Mouse (Mus musculus) heart, embryonic 16.5 days (tissue): ENCODE results near the gene Acadvl. TPM values are rescaled to one million over a fixed set of nuclear protein-coding genes. Genes with fewer than 3 reads are reported as not detected.

Experiments
- ATAC-seq: fragments of 200-750 bp; cut with Nextera tagmentation; replicated peaks from 2 replicates; pipeline ENCODE4 v1.8.0; 2017; ENCODE audit warnings: moderate number of reproducible peaks; ENCODE audit not compliant: insufficient read depth, low FRiP score; ENCODE audit errors: extremely low read depth
- H3K27ac ChIP-seq: fragments of 300-500 bp; sonication (generic); 2 replicates; pipeline ENCODE4 v1.5.1; 2014; ENCODE audit warnings: mild to moderate bottlenecking, low read length, control low read depth, moderate library complexity
- H3K27me3 ChIP-seq: fragments of 300-500 bp; sonication (generic); 2 replicates; pipeline ENCODE4 v1.6.1; 2014; ENCODE audit warnings: low read length, mixed read lengths; ENCODE audit not compliant: control insufficient read depth, insufficient read depth
- H3K36me3 ChIP-seq: fragments of 300-500 bp; sonication (generic); 2 replicates; pipeline ENCODE4 v1.6.1; 2014; ENCODE audit not compliant: control insufficient read depth, insufficient read depth
- H3K4me1 ChIP-seq: fragments of 300-500 bp; sonication (generic); 2 replicates; pipeline ENCODE4 v1.6.1; 2014; ENCODE audit warnings: low read length, mixed read lengths; ENCODE audit not compliant: control insufficient read depth, insufficient read depth
- H3K4me2 ChIP-seq: fragments of 300-500 bp; sonication (generic); 2 replicates; pipeline ENCODE4 v1.6.1; 2014; ENCODE audit warnings: low read depth, mild to moderate bottlenecking, control low read depth, low read length
- H3K4me3 ChIP-seq: fragments of 300-500 bp; sonication (generic); 2 replicates; pipeline ENCODE4 v1.5.1; 2014; ENCODE audit warnings: mild to moderate bottlenecking, control low read depth, low read length
- H3K9ac ChIP-seq: fragments of 300-500 bp; sonication (generic); 2 replicates; pipeline ENCODE4 v1.6.1; 2014; ENCODE audit warnings: low read length, control low read depth
- H3K9me3 ChIP-seq: fragments of 300-500 bp; sonication (generic); replicated peaks from 2 replicates; pipeline ENCODE4 v1.6.1; 2016; ENCODE audit warnings: low read length; ENCODE audit not compliant: control insufficient read depth
- WGBS: fragments of 180-500 bp; shearing (Covaris S2); extraction: QIAGEN DNeasy Blood & Tissue Kit; methylation state at CpG from one replicate; pipeline ENCODE4 v1.1.7; 2014; 5-methylcytosine and 5-hydroxymethylcytosine counted together
- polyA plus RNA-seq: library from polyadenylated mRNA; unstranded; fragments of >200 nt; fragmentation: Nextera tagmentation; extraction: Ambion mirVana; gene quantifications from 2 replicates; pipeline ENCODE4 v1.2.1, GENCODE M21; 2015

Gene Acadvl
- polyA plus RNA-seq, 1 experiment from 2014 or later, result 276 TPM

DNA sequence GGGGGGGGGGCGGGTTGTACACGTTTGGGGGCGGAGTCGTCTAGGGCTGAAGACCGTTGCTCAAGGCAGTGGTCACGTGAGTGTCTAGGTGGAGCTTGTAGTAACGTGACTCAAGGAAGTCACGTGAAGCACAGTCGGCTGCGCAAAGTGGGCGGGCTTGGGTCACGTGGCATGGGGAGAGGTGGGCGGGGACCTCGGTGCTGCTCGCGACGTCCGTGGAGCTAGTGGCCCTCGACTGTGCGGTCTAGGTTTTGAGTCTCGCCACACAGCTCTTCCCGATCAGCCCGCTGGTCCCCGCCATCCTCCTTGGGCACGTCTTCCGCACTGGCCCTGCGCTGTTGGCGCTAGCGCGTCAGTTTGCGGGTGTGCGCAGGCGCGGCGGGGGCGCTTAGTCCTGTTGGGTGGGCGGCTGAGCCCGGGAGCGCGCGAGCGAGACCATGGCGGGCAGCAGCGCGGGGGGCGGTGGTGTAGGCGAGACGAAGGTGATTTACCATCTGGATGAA lies 14.8 kb downstream of the Acadvl start, which contains the start of gene Dvl2:
Dvl2 (plus strand) TSS at position 200 of the 503 bp plus-strand sequence.
- H3K27me3 ChIP-seq, result no peaks in the 10 kb centered on the region
- H3K27ac ChIP-seq, result peak within 1 kb of the TSS; percentile 93
- peak within 1 kb of the TSS; percentile 87 for H3K9ac ChIP-seq
- under 1% methylated on average over 48 of the region's 48 CpGs for WGBS
- peak within 1 kb of the TSS; percentile 75 for H3K4me3 ChIP-seq
- peak; percentile 46 for ATAC-seq
- H3K4me2 ChIP-seq, result peak within 1 kb of the TSS; percentile 78
- H3K4me1 ChIP-seq, result peaks cover 28% of the 10 kb centered on the region
- H3K9me3 ChIP-seq, result no peaks in the 10 kb centered on the region
- peaks cover 26% of the 10 kb centered on the region for H3K36me3 ChIP-seq

DNA sequence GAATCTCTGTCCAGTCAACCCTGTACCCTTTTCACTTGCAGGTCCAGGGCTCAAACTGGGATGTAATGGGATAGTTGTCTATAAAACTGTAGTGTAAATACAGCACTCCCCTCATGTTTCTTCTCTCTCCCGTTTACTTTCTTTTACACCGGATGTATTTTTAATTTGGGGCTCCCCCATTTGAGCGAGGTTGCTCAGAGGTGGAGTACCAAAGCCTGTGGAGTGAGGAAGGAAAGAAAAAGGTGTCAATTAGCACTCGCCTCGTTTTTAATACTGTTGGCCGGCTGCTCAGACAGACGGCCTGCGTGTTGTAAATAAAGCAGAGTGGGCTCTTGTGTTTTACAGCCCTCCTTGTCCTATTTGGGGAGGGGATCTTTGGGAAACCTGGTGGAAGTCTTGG lies 15.5 kb downstream of the Acadvl start:
- no peak for ATAC-seq
- H3K4me2 ChIP-seq, result no peak overlapping the region
- H3K27ac ChIP-seq, result peak overlapping the region; percentile 93; the same call in 1 of the 2 replicates
- H3K4me3 ChIP-seq, result no peak overlapping the region
- no peaks in the 10 kb centered on the region for H3K9me3 ChIP-seq
- peaks cover 22% of the 10 kb centered on the region for H3K36me3 ChIP-seq
- WGBS, result 85% methylated on average over 8 of the region's 8 CpGs
- peaks cover 30% of the 10 kb centered on the region for H3K4me1 ChIP-seq
- no peak overlapping the region for H3K9ac ChIP-seq
- no peaks in the 10 kb centered on the region for H3K27me3 ChIP-seq

- no peak overlapping the region for H3K4me3 ChIP-seq
Measured at GRCm38 (mm10) chr11:69998567-69999491, 16.4 kb downstream of the Acadvl start.

GRCm38 (mm10) chr11:69997070-69997509 lies 18.1 kb downstream of the Acadvl start:
- 0% methylated on average over 33 of the region's 44 CpGs for WGBS
- Histone ChIP-seq H3K4me2 (peak overlapping the region; percentile 65), H3K27ac (peak overlapping the region; percentile 99), H3K9me3 (no peaks in the 10 kb centered on the region), H3K4me3 (peak overlapping the region; percentile 93), H3K27me3 (no peaks in the 10 kb centered on the region), H3K36me3 (peaks cover 35% of the 10 kb centered on the region), H3K4me1 (peaks cover 28% of the 10 kb centered on the region), H3K9ac (peak overlapping the region; percentile 90)
- peak; percentile 56 for ATAC-seq

More at GRCm38 (mm10) chr11:69998567-69999491, 16.4 kb downstream of the Acadvl start:
- Histone ChIP-seq H3K27me3 (no peaks in the 10 kb centered on the region), H3K4me2 (no peak overlapping the region), H3K4me1 (peaks cover 30% of the 10 kb centered on the region), H3K9me3 (no peaks in the 10 kb centered on the region), H3K27ac (no peak overlapping the region), H3K9ac (no peak overlapping the region), H3K36me3 (peaks cover 30% of the 10 kb centered on the region)
- 90% methylated on average over 27 of the region's 27 CpGs for WGBS
- ATAC-seq, result no peak

DNA sequence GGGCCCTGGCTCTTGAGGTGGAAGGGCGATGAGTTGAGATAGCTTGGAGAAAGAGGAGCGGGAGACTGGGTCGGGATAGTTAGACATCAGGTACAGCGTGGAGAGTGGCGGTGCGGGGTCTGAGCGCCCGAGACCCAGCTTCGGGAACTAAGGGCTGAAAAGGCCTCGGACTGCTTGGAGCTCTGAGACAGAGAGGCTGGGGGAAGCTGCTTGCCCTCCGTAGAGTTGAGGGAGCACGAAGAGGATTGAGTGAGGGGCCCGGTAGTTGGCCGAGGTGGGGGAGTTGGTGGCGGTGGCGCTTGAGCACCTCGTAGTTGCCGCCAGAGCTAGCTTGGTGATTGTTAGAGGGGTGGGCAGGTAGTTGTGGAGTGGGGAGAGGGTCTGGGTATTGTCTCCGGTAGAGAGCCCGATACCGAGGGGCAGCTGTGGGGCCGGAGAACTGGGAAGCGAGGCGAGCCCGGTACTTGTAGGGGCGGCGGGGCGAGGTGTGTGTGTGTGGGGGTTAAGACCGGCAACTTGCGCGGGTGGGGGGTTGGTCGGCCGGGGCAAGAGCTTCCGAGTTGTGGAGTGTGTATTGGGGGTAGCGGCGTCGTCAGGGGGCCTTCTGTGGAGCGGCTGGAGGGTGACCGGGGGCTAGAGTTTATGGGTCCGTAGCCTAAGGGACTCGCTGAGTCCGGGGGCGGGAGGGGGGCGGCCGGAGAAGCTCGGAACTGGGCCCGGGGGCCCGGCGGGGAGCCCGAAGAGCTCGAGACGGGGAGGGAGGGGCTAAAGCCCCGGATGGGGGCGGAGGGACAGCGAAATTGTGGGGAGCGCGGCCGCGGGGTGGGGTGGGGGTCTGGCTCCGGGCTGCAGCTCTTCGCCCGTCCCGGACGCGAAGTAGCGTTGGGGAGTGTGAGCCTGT lies 18.8 kb downstream of the Acadvl start:
- Histone ChIP-seq H3K27me3 (no peaks in the 10 kb centered on the region), H3K9ac (peak overlapping the region; percentile 90), H3K4me1 (peaks cover 21% of the 10 kb centered on the region), H3K27ac (peak overlapping the region; percentile 99), H3K4me3 (peak overlapping the region; percentile 93), H3K36me3 (peaks cover 35% of the 10 kb centered on the region), H3K4me2 (peak overlapping the region; percentile 65), H3K9me3 (no peaks in the 10 kb centered on the region)
- WGBS, result 1% methylated on average over 66 of the region's 66 CpGs
- ATAC-seq, result peak; percentile 4

GRCm38 (mm10) chr11:69995391-69995960 lies 19.7 kb downstream of the Acadvl start, which contains the start of gene Phf23:
Phf23 (plus strand) TSS chr11:69995777.
- peaks cover 20% of the 10 kb centered on the region for H3K4me1 ChIP-seq
- peak; percentile 74 for ATAC-seq
- WGBS, result under 1% methylated on average over 36 of the region's 36 CpGs
- peak within 1 kb of the TSS; percentile 93 for H3K4me3 ChIP-seq
- H3K36me3 ChIP-seq, result peaks cover 35% of the 10 kb centered on the region
- H3K27ac ChIP-seq, result peak within 1 kb of the TSS; percentile 99
- peak within 1 kb of the TSS; percentile 90 for H3K9ac ChIP-seq
- peak within 1 kb of the TSS; percentile 65 for H3K4me2 ChIP-seq
- no peaks in the 10 kb centered on the region for H3K9me3 ChIP-seq
- H3K27me3 ChIP-seq, result no peaks in the 10 kb centered on the region

DNA sequence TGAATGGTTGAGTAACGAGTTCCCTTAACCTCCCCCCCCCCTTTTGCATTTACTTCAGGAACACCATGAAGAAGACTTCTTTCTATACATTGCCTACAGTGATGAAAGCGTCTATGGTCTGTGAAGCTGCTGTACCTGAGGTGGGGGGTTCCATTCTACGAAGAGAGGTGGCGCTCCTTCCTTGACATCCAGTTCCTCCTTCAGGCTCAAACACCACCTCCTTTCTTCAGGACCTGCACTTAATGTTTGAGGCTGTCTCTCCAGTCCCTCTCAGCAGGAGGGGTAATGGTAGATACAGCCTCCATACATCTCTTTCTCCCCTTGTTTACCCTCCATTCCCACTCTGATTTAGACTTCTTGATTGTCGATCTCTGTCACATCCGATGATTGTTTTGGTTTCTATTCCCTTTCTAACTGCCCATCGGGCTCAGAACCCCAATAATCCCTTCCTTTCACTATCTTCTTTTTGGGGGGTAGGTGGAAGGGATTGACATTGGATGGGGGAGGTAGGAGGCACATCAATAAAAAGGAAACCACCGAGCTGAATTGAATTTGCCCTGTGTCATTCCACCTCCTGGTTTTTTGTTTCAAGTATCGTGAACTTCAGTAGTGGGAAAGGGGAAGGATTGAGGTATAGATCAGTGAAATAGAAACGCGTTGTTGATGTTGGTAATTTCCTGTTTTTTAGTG lies 20.7 kb downstream of the Acadvl start:
- H3K4me3 ChIP-seq, result no peak overlapping the region

DNA sequence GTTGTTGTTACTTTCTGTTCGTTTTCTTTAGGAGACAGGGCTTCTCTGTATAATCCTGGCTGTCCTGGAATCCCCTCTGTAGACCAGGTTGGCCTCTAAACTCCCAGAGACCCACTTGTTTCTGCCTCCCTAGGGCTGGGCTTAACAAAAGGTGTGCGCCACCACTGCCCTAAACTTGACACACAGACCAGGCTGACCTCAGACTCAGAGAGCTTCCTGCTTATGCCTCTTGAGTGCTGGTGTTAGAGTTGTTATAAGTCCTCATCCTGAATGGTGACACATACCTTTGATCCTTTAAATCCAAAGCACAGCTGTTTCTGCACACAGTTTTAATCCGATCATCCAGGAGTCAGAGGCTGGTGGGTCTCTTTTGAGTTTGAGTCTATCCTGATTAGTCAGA lies 22.3 kb downstream of the Acadvl start:
- H3K36me3 ChIP-seq, result peaks cover 34% of the 10 kb centered on the region

More for the DNA sequence above, 20.7 kb downstream of the Acadvl start:
- Histone ChIP-seq H3K4me2 (peak overlapping the region; percentile 58; the same call in 1 of the 2 replicates), H3K9me3 (no peaks in the 10 kb centered on the region), H3K27ac (no peak overlapping the region), H3K4me1 (peaks cover 22% of the 10 kb centered on the region), H3K27me3 (no peaks in the 10 kb centered on the region), H3K36me3 (peaks cover 37% of the 10 kb centered on the region), H3K9ac (no peak overlapping the region)
- 86% methylated on average over 11 of the region's 11 CpGs for WGBS
- ATAC-seq, result no peak

More for the DNA sequence above, 22.3 kb downstream of the Acadvl start:
- H3K9ac ChIP-seq, result peak overlapping the region; percentile 96; the same call in 1 of the 2 replicates
- H3K4me1 ChIP-seq, result peaks cover 25% of the 10 kb centered on the region
- H3K27ac ChIP-seq, result no peak overlapping the region
- no peak for ATAC-seq
- H3K9me3 ChIP-seq, result no peaks in the 10 kb centered on the region
- 79% methylated on average over 3 of the region's 3 CpGs for WGBS
- H3K27me3 ChIP-seq, result no peaks in the 10 kb centered on the region
- no peak overlapping the region; the same call in 1 of the 2 replicates for H3K4me3 ChIP-seq
- peak overlapping the region; percentile 93 for H3K4me2 ChIP-seq
